19 mouse cellular contexts compared by ENCODE assay signal in genomic region chr11:101324763-101325162, GRCm38 (mm10). TPM values are rescaled to one million over a fixed set of nuclear protein-coding genes. Genes with fewer than 3 reads are reported as not detected.
A peak's percentile ranks its signal among the peaks of the same experiment; 100 is the strongest.
DNase-seq lines count a peak whose midpoint lies in the region; ATAC-seq and TF ChIP-seq lines count a peak whose summit lies in the region.
"Had no signal": no experiment of that assay in that cellular context is flagged by ENCODE, and none has a peak within 500 bp of the region (broad histone marks: within the 10 kb centered on the region; RNA-seq: fewer than 3 reads in every experiment).

TSS of gene Aoc2 (plus strand) at chr11:101325063.

- no peak for TF ChIP-seq CTCF in thymus, adult 2 months (IDR thresholded peaks at IDR 0.05; ENCODE audit: borderline replicate concordance, control insufficient read depth, extremely low read depth, insufficient read depth, low read length, poor library complexity)

- H3K27ac ChIP-seq in liver, embryonic 12.5 days: no peak within 1 kb of the TSS
- H3K27ac ChIP-seq in liver, embryonic 11.5 days (ENCODE audit: low read depth, low read length): no peak within 1 kb of the TSS
- H3K27ac ChIP-seq in thymus, adult 2 months (ENCODE audit: control insufficient read depth, insufficient read depth, low read length): no peak within 1 kb of the TSS
- H3K27ac ChIP-seq: embryonic facial prominence, embryonic 15.5 days; forebrain, embryonic 12.5 days; heart, embryonic 13.5 days; hindbrain, embryonic 12.5 days had no signal

- 92% methylated on average over 5 of the region's 5 CpGs for WGBS in liver, embryonic 12.5 days (ENCODE audit: insufficient replicate concordance)
- WGBS in liver, embryonic 11.5 days: 91% methylated on average over 5 of the region's 5 CpGs
- 93% methylated on average over 5 of the region's 5 CpGs for WGBS in thymus, adult 2 months

- no peaks in the 10 kb centered on the region for H3K27me3 ChIP-seq in liver, embryonic 12.5 days (replicated peaks)
- H3K27me3 ChIP-seq in liver, embryonic 11.5 days (replicated peaks; ENCODE audit: control insufficient read depth, insufficient read depth, low read length): no peaks in the 10 kb centered on the region
- H3K27me3 ChIP-seq in thymus, adult 2 months (ENCODE audit: control insufficient read depth, insufficient read depth, low read length): no peaks in the 10 kb centered on the region
- H3K27me3 ChIP-seq: embryonic facial prominence, embryonic 15.5 days; forebrain, embryonic 12.5 days; heart, embryonic 13.5 days; hindbrain, embryonic 12.5 days had no signal

- 0 out of 2 replicates have a peak, but pooled peaks have one; percentile 6 for ATAC-seq in liver, embryonic 12.5 days
- ATAC-seq in liver, embryonic 11.5 days (replicated peaks; ENCODE audit: low FRiP score): no peak
- ATAC-seq in erythroblast, adult 5-6 weeks (replicated peaks; ENCODE audit: low FRiP score, poor library complexity, severe bottlenecking): no peak
- ATAC-seq: forebrain, embryonic 16.5 days; hindbrain, embryonic 16.5 days; inflammation-experienced regulatory T-cells, adult 6 months had no signal

- H3K4me2 ChIP-seq in liver, embryonic 12.5 days: no peak within 1 kb of the TSS
- H3K4me2 ChIP-seq in liver, embryonic 11.5 days: no peak within 1 kb of the TSS
- H3K4me2 ChIP-seq: embryonic facial prominence, embryonic 15.5 days; forebrain, embryonic 12.5 days; heart, embryonic 13.5 days; hindbrain, embryonic 12.5 days had no signal

- H3K4me1 ChIP-seq in liver, embryonic 12.5 days: 0 out of 2 replicates have a peak, but pooled peaks cover 5% of the 10 kb centered on the region
- H3K4me1 ChIP-seq in liver, embryonic 11.5 days (replicated peaks; ENCODE audit: control insufficient read depth, insufficient read depth, low read length): no peaks in the 10 kb centered on the region
- no peaks in the 10 kb centered on the region for H3K4me1 ChIP-seq in thymus, adult 2 months (replicated peaks; ENCODE audit: control insufficient read depth, insufficient read depth, low read length)
- H3K4me1 ChIP-seq: forebrain, embryonic 12.5 days; hindbrain, embryonic 12.5 days had no signal

- no peak within 1 kb of the TSS for H3K4me3 ChIP-seq in liver, embryonic 12.5 days
- H3K4me3 ChIP-seq in liver, embryonic 11.5 days (ENCODE audit: low read depth, low read length): no peak within 1 kb of the TSS
- no peak within 1 kb of the TSS for H3K4me3 ChIP-seq in thymus, adult 2 months (ENCODE audit: control insufficient read depth, insufficient read depth, low read length)
- H3K4me3 ChIP-seq: embryonic facial prominence, embryonic 15.5 days; forebrain, embryonic 12.5 days; heart, embryonic 13.5 days; hindbrain, embryonic 12.5 days had no signal

- no peak for DNase-seq in liver, embryonic 11.5 days (ENCODE audit: low spot score)
- DNase-seq in thymus, adult 2 months: no peak
- DNase-seq in thymus, postnatal 4 days: no peak
- DNase-seq in cerebellum, adult 9-11 months: no peak
- DNase-seq: adrenal gland, postnatal 10 days; cerebellum, adult 2 months; cerebellum, postnatal 14 days; embryo, embryonic 11 days; gastrocnemius, postnatal 25 days; heart, postnatal 36 days had no signal

- no peaks in the 10 kb centered on the region for H3K9me3 ChIP-seq in liver, embryonic 12.5 days (replicated peaks)
- H3K9me3 ChIP-seq in liver, embryonic 11.5 days (ENCODE audit: control insufficient read depth, low read length): no peaks in the 10 kb centered on the region
- H3K9me3 ChIP-seq: embryonic facial prominence, embryonic 15.5 days; forebrain, embryonic 12.5 days; heart, embryonic 13.5 days; hindbrain, embryonic 12.5 days had no signal

- no peak for TF ChIP-seq POLR2A in thymus, adult 2 months (IDR thresholded peaks at IDR 0.05; ENCODE audit: control insufficient read depth, extremely low read depth, insufficient read depth, low read length, poor library complexity)

- H3K9ac ChIP-seq in liver, embryonic 12.5 days: no peak within 1 kb of the TSS
- H3K9ac ChIP-seq in liver, embryonic 11.5 days (ENCODE audit: low read depth, low read length): no peak within 1 kb of the TSS
- H3K9ac ChIP-seq: embryonic facial prominence, embryonic 15.5 days; forebrain, embryonic 12.5 days; heart, embryonic 13.5 days; hindbrain, embryonic 12.5 days had no signal

- peaks cover 77% of the 10 kb centered on the region for H3K36me3 ChIP-seq in liver, embryonic 12.5 days
- peaks cover 54% of the 10 kb centered on the region for H3K36me3 ChIP-seq in liver, embryonic 11.5 days (ENCODE audit: control insufficient read depth, insufficient read depth, low read length)
- H3K36me3 ChIP-seq in thymus, adult 2 months (ENCODE audit: control insufficient read depth, insufficient read depth, low read length): peaks cover 53% of the 10 kb centered on the region

RNA-seq across cellular contexts. Expression of gene Aoc2, which starts in this region (rescaled TPM):
- polyA plus RNA-seq in liver, embryonic 12.5 days (2016; fragmentation: Nextera tagmentation; extraction: Ambion mirVana): 2.2 TPM in 2 replicates
- polyA plus RNA-seq in liver, embryonic 11.5 days (2014; fragmentation: Nextera tagmentation; extraction: Ambion mirVana): 2.9 and 3.2 TPM in 2 replicates
- polyA plus RNA-seq in thymus, adult 2 months (2012; rRNA removed): 14.6 and 16.2 TPM in 2 replicates
- 47.1 and 65.0 TPM in 2 replicates for total RNA-seq in erythroblast, adult 5-6 weeks (2015; ENCODE audit: low replicate concordance)
- total RNA-seq in erythroblast, adult 5-6 weeks (2017; ENCODE audit: low replicate concordance): 44.1 and 45.0 TPM in 2 replicates
